Mouse (Mus musculus): ENCODE measurements around the gene Sapcd1. TPM values are rescaled to one million over a fixed set of nuclear protein-coding genes. Genes with fewer than 3 reads are reported as not detected.

The Sapcd1 gene
- polyA plus RNA-seq, 1 experiment from 2014 or later = 11.4 TPM

GRCm38 (mm10) chr17:34979631-34980030 is 48.2 kb downstream of the Sapcd1 start:
- no peak overlapping the region for H3K9ac ChIP-seq
- no peaks in the 10 kb centered on the region for H3K36me3 ChIP-seq
- no peaks in the 10 kb centered on the region for H3K27me3 ChIP-seq (replicated peaks)
- H3K27ac ChIP-seq = no peak overlapping the region
- no peak for ATAC-seq
- H3K9me3 ChIP-seq = no peaks in the 10 kb centered on the region
- H3K4me3 ChIP-seq (replicated peaks) = no peak overlapping the region
- 85% methylated on average over 4 of the region's 4 CpGs for WGBS
- H3K4me2 ChIP-seq (replicated peaks) = no peak overlapping the region
- H3K4me1 ChIP-seq (replicated peaks) = peaks cover 17% of the 10 kb centered on the region; the same call in 1 of the 2 replicates

DNA sequence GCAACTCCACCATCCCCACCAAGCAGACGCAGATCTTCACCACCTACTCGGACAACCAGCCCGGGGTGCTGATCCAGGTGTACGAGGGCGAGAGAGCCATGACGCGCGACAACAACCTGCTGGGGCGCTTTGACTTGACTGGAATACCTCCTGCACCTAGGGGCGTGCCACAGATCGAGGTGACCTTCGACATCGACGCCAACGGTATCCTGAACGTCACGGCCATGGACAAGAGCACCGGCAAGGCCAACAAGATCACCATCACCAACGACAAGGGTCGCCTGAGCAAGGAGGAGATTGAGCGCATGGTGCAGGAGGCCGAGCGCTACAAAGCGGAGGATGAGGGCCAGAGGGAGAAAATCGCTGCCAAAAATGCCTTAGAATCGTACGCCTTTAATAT is 49.6 kb downstream of the Sapcd1 start:
- Histone ChIP-seq H3K4me3 (replicated peaks) (no peak overlapping the region), H3K36me3 (no peaks in the 10 kb centered on the region), H3K4me2 (replicated peaks) (no peak overlapping the region), H3K9me3 (no peaks in the 10 kb centered on the region), H3K9ac (no peak overlapping the region), H3K27ac (no peak overlapping the region), H3K27me3 (replicated peaks) (no peaks in the 10 kb centered on the region), H3K4me1 (replicated peaks) (peaks cover 13% of the 10 kb centered on the region; the same call in 1 of the 2 replicates)
- ATAC-seq = no peak
- 89% methylated on average over 27 of the region's 27 CpGs for WGBS

- H3K27ac ChIP-seq = no peak overlapping the region
- no peaks in the 10 kb centered on the region for H3K27me3 ChIP-seq (replicated peaks)
- H3K4me1 ChIP-seq (replicated peaks) = peaks cover 11% of the 10 kb centered on the region
- H3K9me3 ChIP-seq = no peaks in the 10 kb centered on the region
- H3K4me3 ChIP-seq (replicated peaks) = no peak overlapping the region
- 93% methylated on average over 20 of the region's 20 CpGs for whole genome bisulfite sequencing
- no peaks in the 10 kb centered on the region for H3K36me3 ChIP-seq
- ATAC-seq = no peak
- H3K9ac ChIP-seq = no peak overlapping the region
- no peak overlapping the region for H3K4me2 ChIP-seq (replicated peaks)
Observed at GRCm38 (mm10) chr17:34977000-34977399, 50.8 kb downstream of the Sapcd1 start.

Other genes with a start within 250 kb of the Sapcd1 start
- gene Cyp21a1, start 223.5 kb downstream of the Sapcd1 start, polyA plus RNA-seq (2015; fragmentation: Nextera tagmentation; extraction: Ambion mirVana) = 0.38 and 18.1 TPM in 2 replicates
- gene Stk19, start 191.1 kb downstream of the Sapcd1 start, polyA plus RNA-seq (2015; fragmentation: Nextera tagmentation; extraction: Ambion mirVana) = 25.1 and 30.3 TPM in 2 replicates
- 51.8 and 58.6 TPM in 2 replicates for gene Dxo, start 191.0 kb downstream of the Sapcd1 start, polyA plus RNA-seq (2015; fragmentation: Nextera tagmentation; extraction: Ambion mirVana)
- 39.9 and 42.5 TPM in 2 replicates for gene Skiv2l, start 177.8 kb downstream of the Sapcd1 start, polyA plus RNA-seq (2015; fragmentation: Nextera tagmentation; extraction: Ambion mirVana)
- 98.4 and 106 TPM in 2 replicates for gene Nelfe, start 177.6 kb downstream of the Sapcd1 start, polyA plus RNA-seq (2015; fragmentation: Nextera tagmentation; extraction: Ambion mirVana)
- gene Cfb, start 165.5 kb downstream of the Sapcd1 start, polyA plus RNA-seq (2015; fragmentation: Nextera tagmentation; extraction: Ambion mirVana) = 52.1 and 63.5 TPM in 2 replicates
- gene Zbtb12, start 148.5 kb downstream of the Sapcd1 start, polyA plus RNA-seq (2015; fragmentation: Nextera tagmentation; extraction: Ambion mirVana) = 2.5 and 2.8 TPM in 2 replicates
- not detected in 2 replicates for gene Gm20547, start 146.0 kb downstream of the Sapcd1 start, polyA plus RNA-seq (2015; fragmentation: Nextera tagmentation; extraction: Ambion mirVana)
- gene C2, start 129.8 kb downstream of the Sapcd1 start, polyA plus RNA-seq (2015; fragmentation: Nextera tagmentation; extraction: Ambion mirVana) = 14.9 and 16.0 TPM in 2 replicates
- 61.2 and 67.6 TPM in 2 replicates for gene Ehmt2, start 129.5 kb downstream of the Sapcd1 start, polyA plus RNA-seq (2015; fragmentation: Nextera tagmentation; extraction: Ambion mirVana)
- gene Slc44a4, start 113.5 kb downstream of the Sapcd1 start, polyA plus RNA-seq (2015; fragmentation: Nextera tagmentation; extraction: Ambion mirVana) = 56.2 and 60.4 TPM in 2 replicates
- 118 and 134 TPM in 2 replicates for gene Neu1, start 96.8 kb downstream of the Sapcd1 start, polyA plus RNA-seq (2015; fragmentation: Nextera tagmentation; extraction: Ambion mirVana)
- gene Hspa1b, start 68.8 kb downstream of the Sapcd1 start, polyA plus RNA-seq (2015; fragmentation: Nextera tagmentation; extraction: Ambion mirVana) = 0.43 TPM in 2 replicates
- gene Gm20481, start 58.1 kb downstream of the Sapcd1 start, polyA plus RNA-seq (2015; fragmentation: Nextera tagmentation; extraction: Ambion mirVana) = not detected in 2 replicates
- gene Hspa1a, start 55.9 kb downstream of the Sapcd1 start, polyA plus RNA-seq (2015; fragmentation: Nextera tagmentation; extraction: Ambion mirVana) = 6.2 and 6.3 TPM in 2 replicates
- 0.16 and 0.78 TPM in 2 replicates for gene Hspa1l, start 55.3 kb downstream of the Sapcd1 start, polyA plus RNA-seq (2015; fragmentation: Nextera tagmentation; extraction: Ambion mirVana)
- 187 and 190 TPM in 2 replicates for gene Lsm2, start 46.2 kb downstream of the Sapcd1 start, polyA plus RNA-seq (2015; fragmentation: Nextera tagmentation; extraction: Ambion mirVana)
- gene Vars, start 27.0 kb downstream of the Sapcd1 start, polyA plus RNA-seq (2015; fragmentation: Nextera tagmentation; extraction: Ambion mirVana) = 117 and 141 TPM in 2 replicates
- 0.21 and 0.35 TPM in 2 replicates for gene Vwa7, start 11.4 kb downstream of the Sapcd1 start, polyA plus RNA-seq (2015; fragmentation: Nextera tagmentation; extraction: Ambion mirVana)
- gene Msh5, start 18.7 kb upstream of the Sapcd1 start, polyA plus RNA-seq (2015; fragmentation: Nextera tagmentation; extraction: Ambion mirVana) = 3.0 and 3.1 TPM in 2 replicates
- gene Clic1, start 21.9 kb upstream of the Sapcd1 start, polyA plus RNA-seq (2015; fragmentation: Nextera tagmentation; extraction: Ambion mirVana) = 385 and 387 TPM in 2 replicates
- 185 and 190 TPM in 2 replicates for gene Ddah2, start 31.0 kb upstream of the Sapcd1 start, polyA plus RNA-seq (2015; fragmentation: Nextera tagmentation; extraction: Ambion mirVana)
- not detected in 2 replicates for gene Ly6g6c, start 37.4 kb upstream of the Sapcd1 start, polyA plus RNA-seq (2015; fragmentation: Nextera tagmentation; extraction: Ambion mirVana)
- 0.23 and 0.35 TPM in 2 replicates for gene Mpig6b, start 38.2 kb upstream of the Sapcd1 start, polyA plus RNA-seq (2015; fragmentation: Nextera tagmentation; extraction: Ambion mirVana)
- 1.9 and 2.6 TPM in 2 replicates for gene Ly6g6e, start 48.9 kb upstream of the Sapcd1 start, polyA plus RNA-seq (2015; fragmentation: Nextera tagmentation; extraction: Ambion mirVana)
- 5.8 and 5.9 TPM in 2 replicates for gene Ly6g6d, start 50.0 kb upstream of the Sapcd1 start, polyA plus RNA-seq (2015; fragmentation: Nextera tagmentation; extraction: Ambion mirVana)
- gene Ly6g6f, start 57.6 kb upstream of the Sapcd1 start, polyA plus RNA-seq (2015; fragmentation: Nextera tagmentation; extraction: Ambion mirVana) = 0.24 and 0.33 TPM in 2 replicates
- gene Abhd16a, start 61.2 kb upstream of the Sapcd1 start, polyA plus RNA-seq (2015; fragmentation: Nextera tagmentation; extraction: Ambion mirVana) = 92.1 and 96.4 TPM in 2 replicates
- not detected in 2 replicates for gene Ly6g5c, start 80.3 kb upstream of the Sapcd1 start, polyA plus RNA-seq (2015; fragmentation: Nextera tagmentation; extraction: Ambion mirVana)
- gene Ly6g5b, start 87.4 kb upstream of the Sapcd1 start, polyA plus RNA-seq (2015; fragmentation: Nextera tagmentation; extraction: Ambion mirVana) = 0.83 and 0.85 TPM in 2 replicates
- gene Gpank1, start 93.4 kb upstream of the Sapcd1 start, polyA plus RNA-seq (2015; fragmentation: Nextera tagmentation; extraction: Ambion mirVana) = 17.7 and 19.1 TPM in 2 replicates
- 248 and 271 TPM in 2 replicates for gene Csnk2b, start 94.0 kb upstream of the Sapcd1 start, polyA plus RNA-seq (2015; fragmentation: Nextera tagmentation; extraction: Ambion mirVana)
- gene D17H6S53E, start 98.4 kb upstream of the Sapcd1 start, polyA plus RNA-seq (2015; fragmentation: Nextera tagmentation; extraction: Ambion mirVana) = 13.6 and 13.7 TPM in 2 replicates
- gene Apom, start 104.0 kb upstream of the Sapcd1 start, polyA plus RNA-seq (2015; fragmentation: Nextera tagmentation; extraction: Ambion mirVana) = 10.4 and 13.7 TPM in 2 replicates
- 45.2 and 46.4 TPM in 2 replicates for gene Bag6, start 107.2 kb upstream of the Sapcd1 start, polyA plus RNA-seq (2015; fragmentation: Nextera tagmentation; extraction: Ambion mirVana)
- 125 and 131 TPM in 2 replicates for gene Prrc2a, start 136.9 kb upstream of the Sapcd1 start, polyA plus RNA-seq (2015; fragmentation: Nextera tagmentation; extraction: Ambion mirVana)
- gene Aif1, start 148.1 kb upstream of the Sapcd1 start, polyA plus RNA-seq (2015; fragmentation: Nextera tagmentation; extraction: Ambion mirVana) = 20.6 and 21.7 TPM in 2 replicates
- gene Lst1, start 160.4 kb upstream of the Sapcd1 start, polyA plus RNA-seq (2015; fragmentation: Nextera tagmentation; extraction: Ambion mirVana) = 18.9 and 19.4 TPM in 2 replicates
- 5.0 and 5.2 TPM in 2 replicates for gene Ltb, start 166.4 kb upstream of the Sapcd1 start, polyA plus RNA-seq (2015; fragmentation: Nextera tagmentation; extraction: Ambion mirVana)
- gene Tnf, start 174.0 kb upstream of the Sapcd1 start, polyA plus RNA-seq (2015; fragmentation: Nextera tagmentation; extraction: Ambion mirVana) = 0.19 TPM in 1 of 2 replicates, not detected in the other
- 1.1 TPM in 2 replicates for gene Lta, start 177.3 kb upstream of the Sapcd1 start, polyA plus RNA-seq (2015; fragmentation: Nextera tagmentation; extraction: Ambion mirVana)
- gene Gm16181, start 192.8 kb upstream of the Sapcd1 start, polyA plus RNA-seq (2015; fragmentation: Nextera tagmentation; extraction: Ambion mirVana) = 0.59 and 0.81 TPM in 2 replicates
- gene Atp6v1g2, start 205.6 kb upstream of the Sapcd1 start, polyA plus RNA-seq (2015; fragmentation: Nextera tagmentation; extraction: Ambion mirVana) = 4.1 and 4.3 TPM in 2 replicates
- gene Nfkbil1, start 207.8 kb upstream of the Sapcd1 start, polyA plus RNA-seq (2015; fragmentation: Nextera tagmentation; extraction: Ambion mirVana) = 9.9 and 11.0 TPM in 2 replicates
- 382 and 388 TPM in 2 replicates for gene Ddx39b, start 213.7 kb upstream of the Sapcd1 start, polyA plus RNA-seq (2015; fragmentation: Nextera tagmentation; extraction: Ambion mirVana)
- gene H2-D1, start 234.7 kb upstream of the Sapcd1 start, polyA plus RNA-seq (2015; fragmentation: Nextera tagmentation; extraction: Ambion mirVana) = 148 and 190 TPM in 2 replicates